Mouse (Mus musculus) limb, embryonic 15.5 days (tissue): ENCODE results near the gene Pstpip1. TPM values are rescaled to one million over a fixed set of nuclear protein-coding genes. Genes with fewer than 3 reads are reported as not detected.
A peak's percentile ranks its signal among the peaks of the same experiment; 100 is the strongest.

Experiments used
- ATAC-seq: fragments of 200-750 bp; cut with Nextera tagmentation; 2 replicates; pipeline ENCODE4 v1.8.0; 2017; ENCODE audit warnings: low read depth, moderate TSS enrichment; ENCODE audit not compliant: insufficient number of reproducible peaks, low FRiP score, low TSS enrichment
- H3K27ac ChIP-seq: fragments of 300-500 bp; sonication (generic); 2 replicates; pipeline ENCODE4 v1.5.1; 2015; ENCODE audit warnings: moderate library complexity, mild to moderate bottlenecking, inconsistent platforms
- H3K27me3 ChIP-seq: fragments of 300-500 bp; sonication (generic); 2 replicates; pipeline ENCODE4 v1.6.1; 2015; ENCODE audit warnings: inconsistent platforms
- H3K36me3 ChIP-seq: fragments of 300-500 bp; sonication (generic); 2 replicates; pipeline ENCODE4 v1.6.1; 2015; ENCODE audit warnings: inconsistent platforms
- H3K4me1 ChIP-seq: fragments of 300-500 bp; sonication (generic); 2 replicates; pipeline ENCODE4 v1.6.1; 2015; ENCODE audit warnings: inconsistent platforms
- H3K4me2 ChIP-seq: fragments of 300-500 bp; sonication (generic); 2 replicates; pipeline ENCODE4 v1.6.1; 2015; ENCODE audit warnings: mild to moderate bottlenecking, inconsistent platforms
- H3K4me3 ChIP-seq: fragments of 300-500 bp; sonication (generic); 2 replicates; pipeline ENCODE4 v1.5.1; 2015; ENCODE audit warnings: mild to moderate bottlenecking, inconsistent platforms
- H3K9ac ChIP-seq: fragments of 300-500 bp; sonication (generic); 2 replicates; pipeline ENCODE4 v1.6.1; 2015; ENCODE audit warnings: inconsistent platforms
- H3K9me3 ChIP-seq: fragments of 300-500 bp; sonication (generic); 2 replicates; pipeline ENCODE4 v1.6.1; 2016; ENCODE audit warnings: inconsistent platforms
- WGBS: fragments of 180-500 bp; shearing (Covaris S2); methylation state at CpG from one replicate; pipeline ENCODE4 v1.1.7; 2015; 5-methylcytosine and 5-hydroxymethylcytosine counted together
- polyA plus RNA-seq: library from polyadenylated mRNA; unstranded; fragments of >200 nt; fragmentation: Nextera tagmentation; extraction: Ambion mirVana; gene quantifications from 2 replicates; pipeline ENCODE4 v1.2.1, GENCODE M21; 2015

Pstpip1 gene
- polyA plus RNA-seq, 1 experiment from 2014 or later, result 3.1 TPM

DNA sequence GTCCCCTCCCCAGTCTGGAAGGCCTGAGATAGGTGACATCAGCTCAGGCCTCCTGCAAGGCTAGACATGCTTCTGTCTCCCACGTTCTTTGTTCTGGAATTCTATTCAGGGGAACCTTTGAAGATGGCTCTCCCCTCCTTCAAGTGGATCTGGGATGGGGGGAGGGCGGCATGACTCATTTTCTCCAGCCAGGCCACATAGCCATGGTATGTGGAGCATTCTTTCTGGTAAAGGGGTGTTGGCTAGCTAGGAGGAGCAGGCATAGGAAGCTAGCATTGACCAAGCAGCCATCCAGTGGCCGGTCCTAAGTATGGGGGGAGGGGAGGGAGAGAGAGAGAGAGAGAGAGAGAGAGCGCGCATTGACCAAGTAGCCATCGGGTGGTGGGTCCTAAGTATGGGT is 17.8 kb downstream of the Pstpip1 start:
- 79% methylated on average over 6 of the region's 6 CpGs for WGBS
- Histone ChIP-seq H3K27ac (no peak overlapping the region), H3K4me3 (no peak overlapping the region), H3K9me3 (no peaks in the 10 kb centered on the region), H3K36me3 (no peaks in the 10 kb centered on the region), H3K27me3 (no peaks in the 10 kb centered on the region), H3K4me2 (no peak overlapping the region), H3K9ac (no peak overlapping the region), H3K4me1 (peaks cover 13% of the 10 kb centered on the region)
- ATAC-seq, result no peak

- no peak overlapping the region for H3K4me2 ChIP-seq
- H3K4me3 ChIP-seq, result no peak overlapping the region
- H3K4me1 ChIP-seq, result peaks cover 19% of the 10 kb centered on the region
- H3K9me3 ChIP-seq, result no peaks in the 10 kb centered on the region
- no peaks in the 10 kb centered on the region for H3K36me3 ChIP-seq
- WGBS, result 78% methylated on average over 5 of the region's 5 CpGs
- H3K27me3 ChIP-seq, result no peaks in the 10 kb centered on the region
- no peak overlapping the region for H3K9ac ChIP-seq
- H3K27ac ChIP-seq, result no peak overlapping the region
- ATAC-seq, result no peak
Measured at GRCm38 (mm10) chr9:56108174-56108573, 18.4 kb downstream of the Pstpip1 start.

GRCm38 (mm10) chr9:56118091-56118490 is 28.3 kb downstream of the Pstpip1 start:
- no peak for ATAC-seq

GRCm38 (mm10) chr9:56118582-56118981 is 28.8 kb downstream of the Pstpip1 start:
- 6% methylated on average over 14 of the region's 14 CpGs for WGBS

More at GRCm38 (mm10) chr9:56118091-56118490, 28.3 kb downstream of the Pstpip1 start:
- no peaks in the 10 kb centered on the region for H3K27me3 ChIP-seq
- H3K9me3 ChIP-seq, result no peaks in the 10 kb centered on the region
- no peak overlapping the region for H3K27ac ChIP-seq
- H3K9ac ChIP-seq, result no peak overlapping the region
- H3K4me1 ChIP-seq, result peaks cover 19% of the 10 kb centered on the region
- H3K36me3 ChIP-seq, result no peaks in the 10 kb centered on the region
- WGBS, result 77% methylated on average over 5 of the region's 5 CpGs
- H3K4me3 ChIP-seq, result no peak overlapping the region
- no peak overlapping the region for H3K4me2 ChIP-seq

GRCm38 (mm10) chr9:56119651-56120050 is 29.9 kb downstream of the Pstpip1 start:
- peaks cover 25% of the 10 kb centered on the region for H3K4me1 ChIP-seq
- H3K27ac ChIP-seq, result no peak overlapping the region
- 38% methylated on average over 2 of the region's 2 CpGs for WGBS
- no peak for ATAC-seq
- no peak overlapping the region for H3K9ac ChIP-seq
- no peaks in the 10 kb centered on the region for H3K36me3 ChIP-seq
- H3K4me2 ChIP-seq, result no peak overlapping the region
- H3K4me3 ChIP-seq, result no peak overlapping the region
- H3K9me3 ChIP-seq, result no peaks in the 10 kb centered on the region
- H3K27me3 ChIP-seq, result no peaks in the 10 kb centered on the region

More at GRCm38 (mm10) chr9:56118582-56118981, 28.8 kb downstream of the Pstpip1 start:
- no peaks in the 10 kb centered on the region for H3K27me3 ChIP-seq
- peak overlapping the region; percentile 81 for H3K4me2 ChIP-seq
- H3K36me3 ChIP-seq, result no peaks in the 10 kb centered on the region
- H3K9me3 ChIP-seq, result no peaks in the 10 kb centered on the region
- no peak overlapping the region for H3K9ac ChIP-seq
- H3K27ac ChIP-seq, result no peak overlapping the region
- no peak for ATAC-seq
- H3K4me3 ChIP-seq, result peak overlapping the region; percentile 41
- H3K4me1 ChIP-seq, result peaks cover 17% of the 10 kb centered on the region

DNA sequence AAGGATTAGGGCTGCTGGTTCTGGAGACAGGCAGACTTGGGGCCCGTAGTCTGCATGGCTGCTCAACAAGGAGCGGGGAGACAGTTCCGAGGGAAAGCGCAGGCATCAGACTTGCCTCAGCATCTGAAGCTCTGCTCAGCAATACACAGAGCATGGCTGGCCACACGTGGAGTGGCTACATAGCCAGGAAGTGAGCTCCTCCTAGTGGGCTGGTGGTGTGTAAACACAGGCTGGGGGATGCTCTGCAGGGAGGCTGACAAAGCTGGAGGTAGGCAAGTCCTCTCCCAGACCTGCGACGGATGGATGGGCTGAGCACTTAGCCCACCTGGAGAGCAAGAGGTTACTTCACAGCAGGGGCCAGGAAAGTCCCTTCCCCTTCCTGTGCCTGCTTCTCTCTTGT is 31.3 kb downstream of the Pstpip1 start:
- Histone ChIP-seq H3K4me2 (no peak overlapping the region), H3K27me3 (no peaks in the 10 kb centered on the region), H3K4me3 (no peak overlapping the region), H3K27ac (no peak overlapping the region), H3K9me3 (no peaks in the 10 kb centered on the region), H3K36me3 (no peaks in the 10 kb centered on the region), H3K9ac (no peak overlapping the region), H3K4me1 (peaks cover 28% of the 10 kb centered on the region)
- no peak for ATAC-seq
- 24% methylated on average over 7 of the region's 7 CpGs for WGBS

- no peaks in the 10 kb centered on the region for H3K9me3 ChIP-seq
- H3K4me3 ChIP-seq, result no peak overlapping the region
- peaks cover 8% of the 10 kb centered on the region for H3K36me3 ChIP-seq
- H3K27me3 ChIP-seq, result no peaks in the 10 kb centered on the region
- 47% methylated on average over 8 of the region's 8 CpGs for WGBS
- peaks cover 28% of the 10 kb centered on the region for H3K4me1 ChIP-seq
- H3K9ac ChIP-seq, result no peak overlapping the region
- H3K27ac ChIP-seq, result no peak overlapping the region
- ATAC-seq, result no peak; the same call in 1 of the 2 replicates
- no peak overlapping the region for H3K4me2 ChIP-seq
Measured at GRCm38 (mm10) chr9:56122973-56123372, 33.2 kb downstream of the Pstpip1 start.

DNA sequence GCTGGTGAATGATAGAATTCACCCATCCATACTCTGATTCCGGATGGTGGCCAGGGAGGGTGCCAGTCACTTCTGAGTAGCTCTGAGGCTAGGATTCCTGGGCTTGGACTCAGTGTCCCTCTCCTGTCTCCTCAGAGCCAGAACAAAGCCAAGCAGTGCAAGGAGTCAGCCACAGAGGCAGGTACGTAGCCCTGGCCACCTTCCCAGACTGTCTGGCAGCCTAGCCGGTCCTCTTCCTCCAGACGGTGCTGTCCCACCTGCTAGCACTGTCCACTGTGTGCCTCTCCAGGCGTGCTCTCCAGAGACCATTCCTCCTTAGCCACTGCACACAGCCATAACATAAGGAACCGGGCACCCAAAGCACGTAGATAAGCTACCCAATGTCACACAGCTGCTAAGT is 33.9 kb downstream of the Pstpip1 start:
- WGBS, result 66% methylated on average over 7 of the region's 7 CpGs
- Histone ChIP-seq H3K4me3 (no peak overlapping the region), H3K27ac (no peak overlapping the region), H3K36me3 (peaks cover 13% of the 10 kb centered on the region), H3K4me2 (no peak overlapping the region), H3K9me3 (no peaks in the 10 kb centered on the region), H3K9ac (no peak overlapping the region), H3K4me1 (peaks cover 27% of the 10 kb centered on the region), H3K27me3 (no peaks in the 10 kb centered on the region)
- ATAC-seq, result no peak

DNA sequence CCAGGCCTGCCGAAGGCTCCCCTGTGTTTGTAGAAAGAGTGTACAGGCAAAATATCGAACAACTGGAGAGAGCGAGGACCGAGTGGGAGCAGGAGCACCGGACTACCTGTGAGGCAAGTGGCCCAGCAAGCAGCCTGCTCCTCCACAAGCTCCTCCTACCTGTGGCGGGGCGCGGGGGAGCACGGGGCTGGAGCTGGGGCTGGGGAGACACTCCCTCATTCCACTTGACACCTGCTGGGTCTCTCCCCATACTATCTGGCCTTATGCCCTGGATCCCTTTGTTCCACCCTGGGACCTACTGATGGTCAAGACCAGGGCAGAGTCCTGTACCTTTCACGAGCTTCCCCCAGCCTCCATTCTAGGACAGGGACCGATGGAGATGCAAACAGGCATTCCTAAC is 34.8 kb downstream of the Pstpip1 start:
- no peak overlapping the region for H3K4me3 ChIP-seq
- H3K9ac ChIP-seq, result no peak overlapping the region
- no peaks in the 10 kb centered on the region for H3K27me3 ChIP-seq
- H3K4me1 ChIP-seq, result peaks cover 23% of the 10 kb centered on the region
- WGBS, result 21% methylated on average over 11 of the region's 11 CpGs
- H3K36me3 ChIP-seq, result peaks cover 22% of the 10 kb centered on the region
- no peak overlapping the region for H3K4me2 ChIP-seq
- ATAC-seq, result no peak
- H3K27ac ChIP-seq, result no peak overlapping the region
- no peaks in the 10 kb centered on the region for H3K9me3 ChIP-seq

DNA sequence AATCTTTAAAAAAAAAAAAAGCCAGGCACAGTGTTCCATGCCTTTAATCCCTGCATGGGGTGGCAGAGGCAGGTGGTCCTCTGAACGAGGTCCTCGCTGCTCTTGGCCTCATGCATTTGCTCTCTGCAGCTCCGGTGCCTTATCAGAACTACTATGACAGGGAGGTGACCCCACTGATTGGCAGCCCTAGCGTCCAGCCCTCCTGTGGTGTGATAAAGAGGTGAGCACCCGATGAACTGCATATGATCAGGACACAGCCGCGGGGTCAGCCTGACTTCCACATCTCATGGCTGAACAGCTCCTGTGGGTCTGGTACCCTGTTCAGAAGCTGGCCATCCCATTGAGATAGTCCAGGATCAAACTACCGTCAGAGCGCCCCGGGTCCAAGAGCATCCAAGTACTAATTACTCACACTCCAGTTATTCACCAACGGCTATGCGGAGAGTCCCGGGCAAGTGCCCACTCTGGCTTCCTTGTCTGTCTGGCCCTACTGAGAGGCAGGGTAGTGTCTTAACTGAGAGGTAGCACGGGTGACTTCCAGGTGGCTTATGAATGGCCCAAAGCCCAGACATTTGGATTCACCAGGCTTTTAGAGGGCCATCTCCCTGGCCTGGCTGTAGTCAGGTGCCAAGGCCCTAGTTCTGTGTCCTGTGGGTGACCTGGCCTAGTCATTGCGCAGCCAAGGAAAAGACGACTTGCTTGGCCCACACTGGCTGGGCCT is 36.9 kb downstream of the Pstpip1 start:
- Histone ChIP-seq H3K27me3 (no peaks in the 10 kb centered on the region), H3K4me1 (peaks cover 15% of the 10 kb centered on the region), H3K9me3 (no peaks in the 10 kb centered on the region), H3K4me2 (no peak overlapping the region), H3K36me3 (peaks cover 42% of the 10 kb centered on the region), H3K27ac (no peak overlapping the region), H3K4me3 (no peak overlapping the region), H3K9ac (no peak overlapping the region)
- ATAC-seq, result no peak
- WGBS, result 84% methylated on average over 16 of the region's 16 CpGs

GRCm38 (mm10) chr9:56128331-56128730 is 38.6 kb downstream of the Pstpip1 start:
- 85% methylated on average over 9 of the region's 9 CpGs for WGBS
- peaks cover 59% of the 10 kb centered on the region for H3K36me3 ChIP-seq

GRCm38 (mm10) chr9:56129951-56130350 is 40.2 kb downstream of the Pstpip1 start:
- H3K4me3 ChIP-seq, result no peak overlapping the region
- whole genome bisulfite sequencing, result 91% methylated on average over 3 of the region's 3 CpGs

More at GRCm38 (mm10) chr9:56128331-56128730, 38.6 kb downstream of the Pstpip1 start:
- Histone ChIP-seq H3K9ac (no peak overlapping the region), H3K4me1 (peaks cover 15% of the 10 kb centered on the region), H3K9me3 (no peaks in the 10 kb centered on the region), H3K27ac (no peak overlapping the region), H3K4me3 (no peak overlapping the region), H3K4me2 (no peak overlapping the region), H3K27me3 (no peaks in the 10 kb centered on the region)
- no peak for ATAC-seq

More at GRCm38 (mm10) chr9:56129951-56130350, 40.2 kb downstream of the Pstpip1 start:
- H3K27ac ChIP-seq, result no peak overlapping the region
- no peaks in the 10 kb centered on the region for H3K9me3 ChIP-seq
- no peak overlapping the region for H3K9ac ChIP-seq
- H3K4me2 ChIP-seq, result no peak overlapping the region
- 0 out of 2 replicates have a peak, but pooled peaks cover 4% of the 10 kb centered on the region for H3K4me1 ChIP-seq
- no peak for ATAC-seq
- H3K27me3 ChIP-seq, result no peaks in the 10 kb centered on the region
- peaks cover 74% of the 10 kb centered on the region for H3K36me3 ChIP-seq
